8 mouse cellular contexts compared by ENCODE assay signal in the genomic region with DNA sequence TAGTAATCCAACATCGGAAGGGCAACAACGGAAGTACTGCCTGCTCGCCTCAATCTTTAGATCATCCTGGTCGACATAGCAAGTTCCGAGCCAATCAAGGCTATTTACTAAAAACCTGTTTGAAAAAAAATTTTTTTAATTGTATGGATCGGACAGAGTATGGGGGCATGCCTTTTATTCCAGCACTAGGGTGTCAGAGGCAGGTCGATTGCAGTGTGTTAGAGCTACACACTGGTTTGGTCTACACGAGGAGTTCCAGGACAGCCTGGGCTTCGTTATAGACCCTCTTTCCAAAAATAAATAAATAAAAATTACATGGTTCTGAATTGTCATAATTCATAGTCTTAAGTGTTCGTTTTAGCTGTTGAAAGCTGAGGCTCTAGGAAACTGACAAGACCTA. TPM values are rescaled to one million over a fixed set of nuclear protein-coding genes. Genes with fewer than 3 reads are reported as not detected.
DNase-seq lines count a peak whose midpoint lies in the region; ATAC-seq lines count a peak whose summit lies in the region.

No protein-coding gene starts in this region.

- H3K4me2 ChIP-seq in heart, embryonic 11.5 days, result peak overlapping the region; percentile 72
- H3K4me2 ChIP-seq in forebrain, embryonic 11.5 days (ENCODE audit: low read depth, low read length, severe bottlenecking), result peak overlapping the region; percentile 73
- H3K4me2 ChIP-seq in liver, embryonic 13.5 days, result peak overlapping the region; percentile 93

- 15% methylated on average over 10 of the region's 10 CpGs for WGBS in heart, embryonic 11.5 days (ENCODE audit: insufficient replicate concordance)
- 19% methylated on average over 10 of the region's 10 CpGs for WGBS in forebrain, embryonic 11.5 days
- 9% methylated on average over 10 of the region's 10 CpGs for WGBS in liver, embryonic 13.5 days (ENCODE audit: insufficient replicate concordance)

- peaks cover 7% of the 10 kb centered on the region; the same call in 1 of the 2 replicates for H3K4me1 ChIP-seq in heart, embryonic 11.5 days (ENCODE audit: control insufficient read depth, insufficient read depth, low read length)
- no peaks in the 10 kb centered on the region for H3K4me1 ChIP-seq in forebrain, embryonic 11.5 days (replicated peaks; ENCODE audit: control insufficient read depth, insufficient read depth, low read length)
- peaks cover 44% of the 10 kb centered on the region for H3K4me1 ChIP-seq in liver, embryonic 13.5 days (replicated peaks)

- peak overlapping the region; percentile 62 for H3K4me3 ChIP-seq in heart, embryonic 11.5 days (ENCODE audit: low read depth, low read length)
- peak overlapping the region; percentile 78 for H3K4me3 ChIP-seq in forebrain, embryonic 11.5 days (ENCODE audit: low read depth, low read length)
- H3K4me3 ChIP-seq in liver, embryonic 13.5 days (replicated peaks), result peak overlapping the region; percentile 93

- peak overlapping the region; percentile 88 for H3K9ac ChIP-seq in heart, embryonic 11.5 days (ENCODE audit: low read depth, low read length)
- peak overlapping the region; percentile 92 for H3K9ac ChIP-seq in forebrain, embryonic 11.5 days (ENCODE audit: low read length)
- peak overlapping the region; percentile 96 for H3K9ac ChIP-seq in liver, embryonic 13.5 days

- H3K27me3 ChIP-seq in heart, embryonic 11.5 days (ENCODE audit: control insufficient read depth, insufficient read depth, low read length), result no peaks in the 10 kb centered on the region
- no peaks in the 10 kb centered on the region for H3K27me3 ChIP-seq in forebrain, embryonic 11.5 days (ENCODE audit: control insufficient read depth, insufficient read depth, low read length)
- no peaks in the 10 kb centered on the region for H3K27me3 ChIP-seq in liver, embryonic 13.5 days

- intact Hi-C loops in heart, postnatal 36 days (cut with DNase I), result loop anchor here (10.0 kb wide), 1 partner anchor 443 kb away; a partner anchor contains a TSS

- ATAC-seq in heart, embryonic 11.5 days (replicated peaks; ENCODE audit: insufficient number of reproducible peaks, low FRiP score, low TSS enrichment), result no peak
- peak; percentile 2 for ATAC-seq in CD4-positive, CD25-positive, alpha-beta regulatory T cell, adult 4 months
- ATAC-seq in forebrain, embryonic 11.5 days (replicated peaks; ENCODE audit: low FRiP score), result 0 out of 2 replicates have a peak, but pooled peaks have one; percentile 10
- ATAC-seq in liver, embryonic 13.5 days (ENCODE audit: low read depth), result no peak
- no peak for ATAC-seq in erythroid progenitor cell, adult 5-6 weeks (replicated peaks; ENCODE audit: low FRiP score, poor library complexity, severe bottlenecking)

- no peak overlapping the region for H3K27ac ChIP-seq in heart, embryonic 11.5 days (ENCODE audit: low read depth, low read length)
- no peak overlapping the region; the same call in 1 of the 2 replicates for H3K27ac ChIP-seq in forebrain, embryonic 11.5 days (ENCODE audit: low read depth, low read length)
- peak overlapping the region; percentile 99 for H3K27ac ChIP-seq in liver, embryonic 13.5 days

- DNase-seq in heart, postnatal 36 days, result no peak
- DNase-seq in forebrain, embryonic 11.5 days (ENCODE audit: low spot score), result no peak
- no peak for DNase-seq in liver, embryonic 13.5 days
- DNase-seq in spleen, adult 12 weeks (ENCODE audit: low spot score), result no peak
- no peak for DNase-seq in thymus, postnatal 0 days (ENCODE audit: low spot score)

- no peaks in the 10 kb centered on the region for H3K36me3 ChIP-seq in heart, embryonic 11.5 days (ENCODE audit: control insufficient read depth, insufficient read depth, low read length)
- no peaks in the 10 kb centered on the region for H3K36me3 ChIP-seq in forebrain, embryonic 11.5 days (ENCODE audit: control insufficient read depth, insufficient read depth, low read length)
- peaks cover 10% of the 10 kb centered on the region for H3K36me3 ChIP-seq in liver, embryonic 13.5 days

- no peaks in the 10 kb centered on the region for H3K9me3 ChIP-seq in heart, embryonic 11.5 days (replicated peaks; ENCODE audit: control insufficient read depth, low read length)
- H3K9me3 ChIP-seq in forebrain, embryonic 11.5 days (ENCODE audit: control insufficient read depth, low read length), result no peaks in the 10 kb centered on the region
- no peaks in the 10 kb centered on the region for H3K9me3 ChIP-seq in liver, embryonic 13.5 days (replicated peaks)

RNA-seq across cellular contexts. Expression of a gene that starts 0.8 kb away (rescaled TPM):
- 49.7 and 52.7 TPM in 2 replicates for polyA plus RNA-seq in heart, embryonic 11.5 days (2014; fragmentation: Nextera tagmentation; extraction: Ambion mirVana)
- total RNA-seq in heart, postnatal 36 days (2021), result 10 to 100 TPM; 24.1 to 25.4 TPM
- 10 to 100 TPM; 57.3 to 62.9 TPM for polyA plus RNA-seq in CD4-positive, CD25-positive, alpha-beta regulatory T cell, adult 4 months (2017; shearing (Covaris generic))
- 96.4 and 102 TPM in 2 replicates for polyA plus RNA-seq in forebrain, embryonic 11.5 days (2014; fragmentation: Nextera tagmentation; extraction: Ambion mirVana)
- polyA plus RNA-seq in liver, embryonic 13.5 days (2015; fragmentation: Nextera tagmentation; extraction: Ambion mirVana), result 45.1 and 50.3 TPM in 2 replicates
- polyA plus RNA-seq in thymus, postnatal 0 days (2015; fragmentation: Nextera tagmentation; extraction: Ambion mirVana), result 70.3 and 75.3 TPM in 2 replicates
- 96.0 and 143 TPM in 2 replicates for total RNA-seq in erythroid progenitor cell, adult 5-6 weeks (2015; ENCODE audit: low replicate concordance)
- total RNA-seq in erythroid progenitor cell, adult 5-6 weeks (2017; ENCODE audit: low replicate concordance), result 68.2 and 143 TPM in 2 replicates

RNA-seq across cellular contexts. Expression of a gene that starts 40.6 kb away (rescaled TPM):
- polyA plus RNA-seq in heart, embryonic 11.5 days (2014; fragmentation: Nextera tagmentation; extraction: Ambion mirVana), result 116 and 122 TPM in 2 replicates
- total RNA-seq in heart, postnatal 36 days (2021), result 10 to 100 TPM; 60.8 to 80.8 TPM
- 10 to 100 TPM; 72.1 to 83.5 TPM for polyA plus RNA-seq in CD4-positive, CD25-positive, alpha-beta regulatory T cell, adult 4 months (2017; shearing (Covaris generic))
- polyA plus RNA-seq in forebrain, embryonic 11.5 days (2014; fragmentation: Nextera tagmentation; extraction: Ambion mirVana), result 136 and 152 TPM in 2 replicates
- 87.8 and 95.3 TPM in 2 replicates for polyA plus RNA-seq in liver, embryonic 13.5 days (2015; fragmentation: Nextera tagmentation; extraction: Ambion mirVana)
- polyA plus RNA-seq in thymus, postnatal 0 days (2015; fragmentation: Nextera tagmentation; extraction: Ambion mirVana), result 152 and 183 TPM in 2 replicates
- 21.4 and 32.4 TPM in 2 replicates for total RNA-seq in erythroid progenitor cell, adult 5-6 weeks (2015; ENCODE audit: low replicate concordance)
- 41.6 and 54.2 TPM in 2 replicates for total RNA-seq in erythroid progenitor cell, adult 5-6 weeks (2017; ENCODE audit: low replicate concordance)

Comparison
In these comparisons a context has a peak if more than half of its experiments do, and no peak if none do; other contexts are left out.
1. ATAC-seq: peak in CD4-positive, CD25-positive, alpha-beta regulatory T cell, adult 4 months (single experiment) and forebrain, embryonic 11.5 days (single experiment); none in heart, embryonic 11.5 days (single experiment), liver, embryonic 13.5 days (single experiment) and erythroid progenitor cell, adult 5-6 weeks (single experiment).
2. Peak in every context shown above with its lines, with median percentiles within 50 percentile points of each other: H3K4me2 ChIP-seq, H3K4me3 ChIP-seq and H3K9ac ChIP-seq.